23 mouse cellular contexts compared by ENCODE assay signal in the genomic region with DNA sequence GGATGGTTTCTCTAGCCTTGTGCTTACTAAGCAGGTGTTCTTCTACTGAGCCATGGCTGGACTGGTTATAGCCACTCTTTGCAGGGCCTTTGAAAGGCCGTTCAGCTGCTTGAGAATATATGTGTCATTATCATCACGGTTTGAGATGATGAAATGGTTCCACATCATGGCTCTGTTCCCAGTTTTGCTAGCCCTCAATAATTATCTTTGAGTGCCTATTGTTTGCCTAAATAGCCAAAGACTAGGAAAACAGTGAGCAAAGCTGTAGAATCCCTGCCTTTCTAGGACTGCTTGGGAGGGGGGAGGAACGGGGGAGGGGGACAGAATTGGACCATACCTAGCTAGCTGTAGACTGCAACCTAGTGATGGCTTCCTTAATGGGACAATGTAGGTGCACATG. TPM values are rescaled to one million over a fixed set of nuclear protein-coding genes. Genes with fewer than 3 reads are reported as not detected.
DNase-seq lines count a peak whose midpoint lies in the region; ATAC-seq and TF ChIP-seq lines count a peak whose summit lies in the region.
"Had no signal": no experiment of that assay in that cellular context is flagged by ENCODE, and none has a peak within 500 bp of the region (broad histone marks: within the 10 kb centered on the region; RNA-seq: fewer than 3 reads in every experiment).

No protein-coding gene starts in this region.

- H3K9ac ChIP-seq in forebrain, embryonic 13.5 days: no peak overlapping the region
- no peak overlapping the region for H3K9ac ChIP-seq in forebrain, embryonic 12.5 days
- H3K9ac ChIP-seq in heart, embryonic 14.5 days (ENCODE audit: low read length): no peak overlapping the region
- no peak overlapping the region for H3K9ac ChIP-seq in midbrain, embryonic 11.5 days (ENCODE audit: low read length)
- H3K9ac ChIP-seq in midbrain, embryonic 16.5 days (ENCODE audit: low read depth, low read length): no peak overlapping the region
- no peak overlapping the region for H3K9ac ChIP-seq in forebrain, postnatal 0 days
- no peak overlapping the region for H3K9ac ChIP-seq in intestine, embryonic 16.5 days (ENCODE audit: low read depth, low read length)
- H3K9ac ChIP-seq: hindbrain, embryonic 14.5 days; midbrain, embryonic 12.5 days; neural tube, embryonic 12.5 days had no signal

- H3K27me3 ChIP-seq in forebrain, embryonic 13.5 days: no peaks in the 10 kb centered on the region
- H3K27me3 ChIP-seq in forebrain, embryonic 12.5 days: no peaks in the 10 kb centered on the region
- H3K27me3 ChIP-seq in heart, embryonic 14.5 days (ENCODE audit: control insufficient read depth, insufficient read depth, low read length): no peaks in the 10 kb centered on the region
- no peaks in the 10 kb centered on the region for H3K27me3 ChIP-seq in midbrain, embryonic 11.5 days (ENCODE audit: control insufficient read depth, insufficient read depth, low read length)
- no peaks in the 10 kb centered on the region for H3K27me3 ChIP-seq in midbrain, embryonic 16.5 days (ENCODE audit: control insufficient read depth, insufficient read depth, low read depth, low read length)
- no peaks in the 10 kb centered on the region for H3K27me3 ChIP-seq in forebrain, postnatal 0 days (ENCODE audit: insufficient read depth, low read length)
- H3K27me3 ChIP-seq in intestine, embryonic 16.5 days (replicated peaks; ENCODE audit: control insufficient read depth, insufficient read depth, low read length): no peaks in the 10 kb centered on the region
- H3K27me3 ChIP-seq: midbrain, embryonic 12.5 days; neural tube, embryonic 12.5 days had no signal

- no peak for TF ChIP-seq CTCF in forebrain, postnatal 0 days (IDR thresholded peaks at IDR 0.05; ENCODE audit: low read depth)

- H3K27ac ChIP-seq in forebrain, embryonic 13.5 days: no peak overlapping the region
- H3K27ac ChIP-seq in forebrain, embryonic 12.5 days: no peak overlapping the region
- H3K27ac ChIP-seq in heart, embryonic 14.5 days (replicated peaks in 1 of 2; ENCODE audit: control insufficient read depth in 1 of 2, insufficient read depth in 1 of 2, low read depth in 2 of 2, low read length in 2 of 2): peak overlapping the region; percentile 11 to 91; a peak in 3 of 4 replicates
- H3K27ac ChIP-seq in midbrain, embryonic 11.5 days (ENCODE audit: low read depth, low read length): no peak overlapping the region
- no peak overlapping the region for H3K27ac ChIP-seq in midbrain, embryonic 16.5 days (ENCODE audit: low read length)
- H3K27ac ChIP-seq in forebrain, postnatal 0 days (ENCODE audit: low read depth, low read length): no peak overlapping the region
- H3K27ac ChIP-seq in intestine, embryonic 16.5 days (ENCODE audit: low read length): no peak overlapping the region
- H3K27ac ChIP-seq: hindbrain, embryonic 14.5 days; kidney, postnatal 0 days; midbrain, embryonic 12.5 days; neural tube, embryonic 12.5 days had no signal

- H3K36me3 ChIP-seq in forebrain, embryonic 13.5 days (ENCODE audit: poor library complexity, severe bottlenecking): no peaks in the 10 kb centered on the region
- no peaks in the 10 kb centered on the region for H3K36me3 ChIP-seq in forebrain, embryonic 12.5 days (replicated peaks)
- no peaks in the 10 kb centered on the region for H3K36me3 ChIP-seq in heart, embryonic 14.5 days (ENCODE audit: control insufficient read depth, insufficient read depth, low read length)
- no peaks in the 10 kb centered on the region for H3K36me3 ChIP-seq in midbrain, embryonic 11.5 days (ENCODE audit: control insufficient read depth, insufficient read depth, low read length)
- no peaks in the 10 kb centered on the region for H3K36me3 ChIP-seq in midbrain, embryonic 16.5 days (ENCODE audit: control insufficient read depth, insufficient read depth, low read length)
- no peaks in the 10 kb centered on the region for H3K36me3 ChIP-seq in forebrain, postnatal 0 days (ENCODE audit: insufficient read depth)
- H3K36me3 ChIP-seq in intestine, embryonic 16.5 days (ENCODE audit: control insufficient read depth, insufficient read depth, low read length): no peaks in the 10 kb centered on the region
- H3K36me3 ChIP-seq: midbrain, embryonic 12.5 days; neural tube, embryonic 12.5 days had no signal

- 68% methylated on average over 3 of the region's 3 CpGs for WGBS in forebrain, embryonic 13.5 days
- WGBS in forebrain, embryonic 12.5 days: 72% methylated on average over 3 of the region's 3 CpGs
- WGBS in heart, embryonic 14.5 days: 44% methylated on average over 3 of the region's 3 CpGs
- WGBS in midbrain, embryonic 11.5 days: 88% methylated on average over 3 of the region's 3 CpGs
- WGBS in midbrain, embryonic 16.5 days: 71% methylated on average over 3 of the region's 3 CpGs
- WGBS in forebrain, postnatal 0 days: 55% methylated on average over 3 of the region's 3 CpGs
- 68% methylated on average over 3 of the region's 3 CpGs for WGBS in intestine, embryonic 16.5 days

- ATAC-seq in forebrain, embryonic 13.5 days: peak; percentile 45
- no peak for ATAC-seq in forebrain, embryonic 12.5 days (ENCODE audit: low FRiP score)
- no peak for ATAC-seq in heart, embryonic 14.5 days (ENCODE audit: insufficient number of reproducible peaks, insufficient read depth, low FRiP score, low read depth)
- no peak for ATAC-seq in midbrain, embryonic 11.5 days (ENCODE audit: low FRiP score)
- no peak for ATAC-seq in midbrain, embryonic 16.5 days
- peak; percentile 64 for ATAC-seq in forebrain, postnatal 0 days
- ATAC-seq in intestine, embryonic 16.5 days: no peak
- ATAC-seq: inflammation-experienced regulatory T-cells, adult 6 months; lung, postnatal 0 days had no signal

- H3K9me3 ChIP-seq in forebrain, embryonic 13.5 days (replicated peaks): no peaks in the 10 kb centered on the region
- H3K9me3 ChIP-seq in forebrain, embryonic 12.5 days: no peaks in the 10 kb centered on the region
- H3K9me3 ChIP-seq in heart, embryonic 14.5 days (ENCODE audit: control insufficient read depth, low read length): 0 out of 2 replicates have a peak, but pooled peaks cover 4% of the 10 kb centered on the region
- no peaks in the 10 kb centered on the region for H3K9me3 ChIP-seq in midbrain, embryonic 11.5 days (ENCODE audit: control insufficient read depth, low read length)
- no peaks in the 10 kb centered on the region for H3K9me3 ChIP-seq in midbrain, embryonic 16.5 days (replicated peaks; ENCODE audit: control insufficient read depth, low read length, poor library complexity, severe bottlenecking)
- H3K9me3 ChIP-seq in forebrain, postnatal 0 days (ENCODE audit: low read length): 0 out of 2 replicates have a peak, but pooled peaks cover 4% of the 10 kb centered on the region
- no peaks in the 10 kb centered on the region for H3K9me3 ChIP-seq in intestine, embryonic 16.5 days (ENCODE audit: control insufficient read depth, low read length)
- H3K9me3 ChIP-seq: midbrain, embryonic 12.5 days; neural tube, embryonic 12.5 days had no signal

- no peak for DNase-seq in heart, adult 18-20 months
- peak; percentile 37 for DNase-seq in midbrain, embryonic 11.5 days (ENCODE audit: low spot score, missing footprints)
- peak; percentile 42 for DNase-seq in forebrain, postnatal 0 days
- DNase-seq: adrenal gland, adult 8-10 months; cerebellum, adult 2 months; cerebellum, postnatal 36 days; gastrocnemius, postnatal 10 days; heart, postnatal 4 days; kidney, adult 2 months; right cerebral cortex, adult 18-20 months; right cerebral cortex, postnatal 4 days; thymus, postnatal 25 days had no signal

- H3K4me3 ChIP-seq in forebrain, embryonic 13.5 days: no peak overlapping the region
- no peak overlapping the region for H3K4me3 ChIP-seq in forebrain, embryonic 12.5 days (replicated peaks)
- H3K4me3 ChIP-seq in heart, embryonic 14.5 days (ENCODE audit: control insufficient read depth in 1 of 2, insufficient read depth in 1 of 2, low read depth in 1 of 2, low read length in 2 of 2): no peak overlapping the region
- H3K4me3 ChIP-seq in midbrain, embryonic 11.5 days (ENCODE audit: low read depth, low read length): no peak overlapping the region
- H3K4me3 ChIP-seq in midbrain, embryonic 16.5 days (ENCODE audit: low read depth, low read length): no peak overlapping the region
- H3K4me3 ChIP-seq in forebrain, postnatal 0 days (ENCODE audit: low read depth, low read length): no peak overlapping the region
- H3K4me3 ChIP-seq in intestine, embryonic 16.5 days (ENCODE audit: low read length): no peak overlapping the region
- H3K4me3 ChIP-seq: midbrain, embryonic 12.5 days; neural tube, embryonic 12.5 days had no signal

- H3K4me2 ChIP-seq in forebrain, embryonic 13.5 days: no peak overlapping the region
- H3K4me2 ChIP-seq in forebrain, embryonic 12.5 days: no peak overlapping the region
- H3K4me2 ChIP-seq in heart, embryonic 14.5 days (ENCODE audit: low read length): no peak overlapping the region; the same call in 1 of the 2 replicates
- H3K4me2 ChIP-seq in midbrain, embryonic 11.5 days: no peak overlapping the region
- H3K4me2 ChIP-seq in midbrain, embryonic 16.5 days (ENCODE audit: low read length): no peak overlapping the region
- no peak overlapping the region for H3K4me2 ChIP-seq in forebrain, postnatal 0 days (ENCODE audit: low read depth)
- no peak overlapping the region for H3K4me2 ChIP-seq in intestine, embryonic 16.5 days (ENCODE audit: low read depth, low read length)
- H3K4me2 ChIP-seq: hindbrain, embryonic 14.5 days; midbrain, embryonic 12.5 days; neural tube, embryonic 12.5 days had no signal

- 0 out of 2 replicates have a peak, but pooled peaks cover 7% of the 10 kb centered on the region for H3K4me1 ChIP-seq in forebrain, embryonic 13.5 days
- H3K4me1 ChIP-seq in forebrain, embryonic 12.5 days: no peaks in the 10 kb centered on the region; the same call in 1 of the 2 replicates
- H3K4me1 ChIP-seq in heart, embryonic 14.5 days (ENCODE audit: control insufficient read depth in 2 of 2, insufficient read depth in 2 of 2, low read length in 2 of 2): peaks cover 4 to 32% of the 10 kb centered on the region in 2 experiments
- no peaks in the 10 kb centered on the region for H3K4me1 ChIP-seq in midbrain, embryonic 11.5 days (ENCODE audit: control insufficient read depth, insufficient read depth, low read length)
- H3K4me1 ChIP-seq in midbrain, embryonic 16.5 days (ENCODE audit: control insufficient read depth, insufficient read depth, low read length): no peaks in the 10 kb centered on the region
- H3K4me1 ChIP-seq in forebrain, postnatal 0 days (ENCODE audit: insufficient read depth): no peaks in the 10 kb centered on the region
- H3K4me1 ChIP-seq in intestine, embryonic 16.5 days (ENCODE audit: control insufficient read depth, insufficient read depth, low read length): peaks cover 7% of the 10 kb centered on the region
- H3K4me1 ChIP-seq: midbrain, embryonic 12.5 days; neural tube, embryonic 12.5 days had no signal

RNA-seq across cellular contexts. Expression of a gene that starts 48.5 kb away (rescaled TPM):
- polyA plus RNA-seq in forebrain, embryonic 13.5 days (2015; fragmentation: Nextera tagmentation; extraction: Ambion mirVana): 31.7 and 33.5 TPM in 2 replicates
- polyA plus RNA-seq in forebrain, embryonic 12.5 days (2016; fragmentation: Nextera tagmentation; extraction: Ambion mirVana): 41.7 and 42.8 TPM in 2 replicates
- 32.4 and 36.7 TPM in 2 replicates for polyA plus RNA-seq in heart, embryonic 14.5 days (2014; fragmentation: Nextera tagmentation; extraction: Ambion mirVana)
- total RNA-seq in heart, adult 18-20 months (2021): 10 to 100 TPM; 33.0 to 34.9 TPM
- 31.8 and 33.9 TPM in 2 replicates for polyA plus RNA-seq in midbrain, embryonic 11.5 days (2014; fragmentation: Nextera tagmentation; extraction: Ambion mirVana)
- 29.6 and 30.9 TPM in 2 replicates for polyA plus RNA-seq in midbrain, embryonic 16.5 days (2015; fragmentation: Nextera tagmentation; extraction: Ambion mirVana)
- 16.3 and 20.1 TPM in 2 replicates for total RNA-seq in forebrain, postnatal 0 days (2014; rRNA removed)
- 20.4 and 30.4 TPM in 2 replicates for polyA plus RNA-seq in forebrain, postnatal 0 days (2015; fragmentation: Nextera tagmentation; extraction: Ambion mirVana)
- polyA plus RNA-seq in intestine, embryonic 16.5 days (2015; fragmentation: Nextera tagmentation; extraction: Ambion mirVana): 17.6 and 20.6 TPM in 2 replicates

RNA-seq across cellular contexts. Expression of a gene that starts 52.1 kb away (rescaled TPM):
- 267 and 275 TPM in 2 replicates for polyA plus RNA-seq in forebrain, embryonic 13.5 days (2015; fragmentation: Nextera tagmentation; extraction: Ambion mirVana)
- 275 and 291 TPM in 2 replicates for polyA plus RNA-seq in forebrain, embryonic 12.5 days (2016; fragmentation: Nextera tagmentation; extraction: Ambion mirVana)
- 265 and 268 TPM in 2 replicates for polyA plus RNA-seq in heart, embryonic 14.5 days (2014; fragmentation: Nextera tagmentation; extraction: Ambion mirVana)
- total RNA-seq in heart, adult 18-20 months (2021): 100 to 1,000 TPM; 114 to 115 TPM
- polyA plus RNA-seq in midbrain, embryonic 11.5 days (2014; fragmentation: Nextera tagmentation; extraction: Ambion mirVana): 299 and 345 TPM in 2 replicates
- polyA plus RNA-seq in midbrain, embryonic 16.5 days (2015; fragmentation: Nextera tagmentation; extraction: Ambion mirVana): 247 and 251 TPM in 2 replicates
- 205 and 233 TPM in 2 replicates for total RNA-seq in forebrain, postnatal 0 days (2014; rRNA removed)
- polyA plus RNA-seq in forebrain, postnatal 0 days (2015; fragmentation: Nextera tagmentation; extraction: Ambion mirVana): 249 and 277 TPM in 2 replicates
- 197 and 208 TPM in 2 replicates for polyA plus RNA-seq in intestine, embryonic 16.5 days (2015; fragmentation: Nextera tagmentation; extraction: Ambion mirVana)

Comparison
In these comparisons a context has a peak if more than half of its experiments do, and no peak if none do; other contexts are left out.
1. ATAC-seq: peak in forebrain, embryonic 13.5 days (single experiment) and forebrain, postnatal 0 days (single experiment); none in forebrain, embryonic 12.5 days (single experiment), heart, embryonic 14.5 days (single experiment), midbrain, embryonic 11.5 days (single experiment), midbrain, embryonic 16.5 days (single experiment) and intestine, embryonic 16.5 days (single experiment).
2. H3K27ac ChIP-seq: peak in heart, embryonic 14.5 days (2 of 2); none in forebrain, embryonic 13.5 days (single experiment), forebrain, embryonic 12.5 days (single experiment), midbrain, embryonic 11.5 days (single experiment), midbrain, embryonic 16.5 days (single experiment), forebrain, postnatal 0 days (single experiment) and intestine, embryonic 16.5 days (single experiment).
3. DNase-seq: peak in midbrain, embryonic 11.5 days (single experiment) and forebrain, postnatal 0 days (single experiment); none in heart, adult 18-20 months (0 of 2).